Mouse (Mus musculus) Patski (cell line): Measurements from ENCODE around the gene Mbd6. TPM values are rescaled to one million over a fixed set of nuclear protein-coding genes. Genes with fewer than 3 reads are reported as not detected.

Experiments
- ATAC-seq: fragments of 100-300 bp; one replicate; pipeline ENCODE4 v1.8.0; 2021
- CTCF ChIA-PET: fragments of 350-600 bp; sonication (Branson Sonifier 250); formaldehyde crosslinking; loops from one replicate; lab custom pipeline; 2022; ENCODE audit warnings: inconsistent platforms; lab: Charles Lee
- POLR2A ChIA-PET: fragments of 350-600 bp; sonication (Branson Sonifier 250); formaldehyde crosslinking; loops from one replicate; lab custom pipeline; 2022; ENCODE audit warnings: antibody characterized with exemption, inconsistent platforms; lab: Charles Lee
- DNase-seq: peaks from one replicate; pipeline ENCODE4 v3.0.0-alpha.2; 2011; ENCODE audit warnings: low read depth, low spot score
- H3K27me3 ChIP-seq: fragments of 371-371 bp; one replicate; pipeline ENCODE4 v1.5.1; 2021
- CTCF ChIP-seq: fragments of 100-300 bp; IDR thresholded peaks from one replicate; pipeline ENCODE4 v1.5.1; 2021
- in situ Hi-C: fragments of 300-500 bp; cut with MboI; formaldehyde crosslinking; loops from 3 replicates; pipeline ENCODE4 v1.11.1; 2018; ENCODE audit warnings: low pct_unique_long_range_greater_than_20kb, mixed read lengths
- polyA plus RNA-seq: library from polyadenylated mRNA; unstranded; gene quantifications from one replicate; pipeline ENCODE4 v1.2.3, GENCODE M21; 2021

The Mbd6 gene
- polyA plus RNA-seq, 1 experiment from 2014 or later: 55.1 TPM

DNA sequence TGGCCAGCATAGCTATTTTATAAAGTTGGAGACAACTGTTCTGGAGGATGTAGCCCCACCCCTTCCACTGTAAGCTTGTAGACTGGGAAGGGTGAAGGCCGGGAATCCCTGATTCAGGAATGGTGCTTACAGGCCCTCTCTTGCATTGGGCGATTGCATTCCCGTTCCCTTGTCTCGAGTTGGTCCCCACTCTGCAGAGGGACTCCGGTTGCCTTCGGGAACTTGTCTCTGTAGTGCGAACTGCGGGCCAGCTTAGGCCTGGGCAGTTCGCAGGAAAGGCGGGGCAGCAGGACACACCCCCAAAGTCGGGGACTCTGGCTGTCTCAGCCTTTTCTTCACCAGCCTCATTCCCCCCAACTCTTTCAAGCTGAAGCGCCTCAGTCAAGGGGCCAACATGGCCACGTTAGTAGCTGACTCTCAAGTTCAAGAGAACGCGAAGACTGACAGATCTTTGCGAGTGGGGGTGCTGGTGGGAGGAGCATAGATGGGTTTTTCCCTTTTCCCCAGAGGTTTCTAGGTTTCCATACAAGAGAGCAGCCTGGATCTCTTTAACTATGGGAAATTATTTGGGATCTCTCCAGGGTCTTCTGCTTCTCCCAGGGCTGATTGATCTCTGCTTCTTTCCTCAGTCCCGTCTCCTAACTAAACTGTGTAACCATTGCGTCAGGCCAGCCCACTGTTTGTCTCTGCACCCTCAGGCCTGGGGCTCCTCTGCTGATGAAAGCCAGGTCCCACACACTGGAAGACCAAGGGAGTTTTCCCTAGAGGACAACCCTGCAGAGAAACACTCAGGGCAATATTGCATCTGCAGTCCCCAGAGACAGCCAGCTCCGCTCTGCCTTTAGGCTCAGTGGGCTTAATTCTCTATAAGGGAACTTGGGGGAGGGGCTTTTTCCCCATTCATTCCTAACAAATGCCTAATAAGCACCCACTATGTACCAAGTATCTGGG, 2.4 kb upstream of the Mbd6 start:
- ATAC-seq (peak; percentile 15), DNase-seq (no peak)
- no peaks in the 10 kb centered on the region for H3K27me3 ChIP-seq
- POLR2A ChIA-PET: interaction anchor here (0.6 to 1.4 kb wide), 7 partner anchors 8 to 252 kb away, joined by 3 to 6 read pairs (median 4); partner anchors contain the start of gene Mars
- CTCF ChIA-PET: interaction anchor here (0.9 to 1.3 kb wide), 3 partner anchors 12 to 48 kb away, joined by 3 read pairs; no protein-coding TSS in a partner anchor
- in situ Hi-C loops: loop anchor here (25.0 kb wide), 2 partner anchors 371 to 746 kb away; partner anchors contain the start of genes Nab2, Naca and Nemp1
- TF ChIP-seq CTCF: no peak

DNA sequence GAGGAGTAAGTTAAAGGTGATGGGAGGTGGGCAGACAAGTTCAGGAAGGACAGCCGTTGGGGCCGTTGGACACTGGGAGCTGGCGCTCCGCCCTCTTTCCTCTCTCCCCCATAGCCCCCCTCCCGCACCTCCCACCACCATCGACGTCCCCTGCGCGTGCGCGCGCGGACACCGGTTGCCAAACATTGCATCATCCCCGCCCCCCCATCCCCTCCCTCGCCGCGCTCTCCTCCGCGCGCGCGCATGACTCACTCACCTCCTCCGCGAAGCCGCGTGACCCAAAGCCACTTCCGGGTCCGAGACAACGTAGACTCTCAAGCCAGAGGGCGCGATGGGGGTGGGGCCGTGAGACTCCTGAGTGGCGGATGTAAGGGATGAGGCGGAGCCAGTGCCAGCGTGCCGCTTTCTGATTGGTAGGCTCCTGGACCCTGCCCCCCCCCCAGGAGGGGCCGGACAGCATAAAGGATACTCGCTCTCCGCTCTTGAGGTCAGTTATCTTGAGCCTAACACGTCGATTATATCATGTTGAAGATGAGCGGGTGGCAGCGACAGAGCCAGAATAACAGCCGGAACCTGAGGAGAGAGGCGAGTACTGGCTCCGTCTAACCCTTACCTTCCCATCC, 1.6 kb upstream of the Mbd6 start:
- no peak for TF ChIP-seq CTCF
- ATAC-seq (peak; percentile 68), DNase-seq (peak; percentile 99)
- H3K27me3 ChIP-seq: no peaks in the 10 kb centered on the region
- ChIA-PET POLR2A (interaction anchor here (0.6 to 1.6 kb wide), 10 partner anchors 8 to 253 kb away, joined by 3 to 7 read pairs (median 4); partner anchors contain the start of gene Mars), CTCF (no interaction called here)
- in situ Hi-C loops: loop anchor here (25.0 kb wide), 2 partner anchors 372 to 747 kb away; partner anchors contain the start of genes Nab2, Naca and Nemp1

- peak; percentile 54 for DNase-seq
- no peak for TF ChIP-seq CTCF
- POLR2A ChIA-PET: interaction anchor here (0.7 to 1.6 kb wide), 6 partner anchors 8 to 123 kb away, joined by 3 to 7 read pairs (median 4); no protein-coding TSS in a partner anchor
- ATAC-seq: peak; percentile 23
- in situ Hi-C loops: loop anchor here (25.0 kb wide), 2 partner anchors 373 to 748 kb away; partner anchors contain the start of genes Nab2, Naca and Nemp1
- CTCF ChIA-PET: no interaction called here
- H3K27me3 ChIP-seq: no peaks in the 10 kb centered on the region
These were observed 864 bp upstream of the Mbd6 start for GRCm38 (mm10) chr10:127289573-127290191.

GRCm38 (mm10) chr10:127288328-127288799, 454 bp downstream of the Mbd6 start:
- POLR2A ChIA-PET: interaction anchor here (2.5 kb wide), 1 partner anchor 16 kb away, joined by 11 read pairs; no protein-coding TSS in a partner anchor
- DNase-seq (no peak), ATAC-seq (no peak)
- CTCF ChIA-PET: interaction anchor here (1.1 kb wide), 1 partner anchor 13 kb away, joined by 3 read pairs; no protein-coding TSS in a partner anchor
- TF ChIP-seq CTCF: no peak
- no peaks in the 10 kb centered on the region for H3K27me3 ChIP-seq
- in situ Hi-C loops: loop anchor here (25.0 kb wide), 2 partner anchors 374 to 749 kb away; partner anchors contain the start of genes Nab2, Naca and Nemp1

DNA sequence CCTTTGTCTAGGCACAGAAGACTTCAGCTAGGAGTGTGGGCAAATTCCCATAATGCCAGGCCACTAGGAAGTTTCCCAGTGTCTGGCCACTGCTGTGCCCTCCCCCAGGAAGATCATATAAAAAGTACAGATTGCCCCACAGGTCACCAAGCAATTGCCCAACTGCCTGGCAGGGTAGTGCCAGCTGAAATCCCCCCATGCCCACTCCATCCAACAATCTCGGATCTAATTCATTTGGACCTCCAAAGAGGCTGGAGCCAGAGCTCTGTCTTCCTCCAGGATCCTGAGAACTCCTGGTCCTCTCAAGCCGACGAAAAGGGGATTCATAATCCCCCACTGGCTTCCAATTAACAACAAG, 903 bp downstream of the Mbd6 start:
- TF ChIP-seq CTCF: no peak
- ChIA-PET CTCF (interaction anchor here (1.1 kb wide), 1 partner anchor 12 kb away, joined by 3 read pairs; no protein-coding TSS in a partner anchor), POLR2A (interaction anchor here (2.5 kb wide), 1 partner anchor 15 kb away, joined by 11 read pairs; no protein-coding TSS in a partner anchor)
- ATAC-seq (no peak), DNase-seq (no peak)
- no peaks in the 10 kb centered on the region for H3K27me3 ChIP-seq
- in situ Hi-C loops: loop anchor here (25.0 kb wide), 2 partner anchors 374 to 749 kb away; partner anchors contain the start of genes Nab2, Naca and Nemp1

- POLR2A ChIA-PET: interaction anchor here (1.2 to 2.5 kb wide), 3 partner anchors 9 to 15 kb away, joined by 4 to 11 read pairs (median 4); no protein-coding TSS in a partner anchor
- ATAC-seq: no peak
- no peaks in the 10 kb centered on the region for H3K27me3 ChIP-seq
- CTCF ChIA-PET: interaction anchor here (0.8 to 1.1 kb wide), 3 partner anchors 12 to 25 kb away, joined by 3 to 4 read pairs (median 4); partner anchors contain the start of gene Mars
- no peak for TF ChIP-seq CTCF
- in situ Hi-C loops: loop anchor here (25.0 kb wide), 2 partner anchors 375 to 750 kb away; partner anchors contain the start of genes Nab2, Naca and Nemp1
- no peak for DNase-seq
These were observed 1.4 kb downstream of the Mbd6 start for GRCm38 (mm10) chr10:127287271-127287935.

DNA sequence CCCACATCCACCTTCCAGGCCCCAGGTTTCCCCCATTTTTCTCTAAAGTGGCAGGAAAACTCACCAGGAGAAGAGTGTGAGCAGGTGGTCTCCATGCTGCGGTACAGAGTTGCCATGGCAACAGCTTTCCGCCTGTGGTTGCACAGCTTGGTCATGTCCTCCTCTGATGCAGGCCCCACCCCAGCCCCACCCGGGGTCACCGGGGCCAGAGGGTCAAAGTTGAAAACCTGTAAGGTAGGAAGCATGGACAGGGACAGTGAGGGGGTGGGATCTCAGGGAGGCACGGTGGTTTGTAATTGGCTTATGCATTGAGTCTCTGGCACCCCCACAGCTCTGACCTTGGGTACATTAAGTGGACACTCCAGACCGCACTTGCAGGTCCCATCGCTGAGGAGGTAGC, 2.1 kb downstream of the Mbd6 start:
- H3K27me3 ChIP-seq: no peaks in the 10 kb centered on the region
- TF ChIP-seq CTCF: no peak
- DNase-seq (no peak), ATAC-seq (no peak)
- ChIA-PET CTCF (interaction anchor here (0.8 to 1.1 kb wide), 2 partner anchors 14 to 25 kb away, joined by 4 read pairs; partner anchors contain the start of gene Mars), POLR2A (interaction anchor here (1.2 to 2.5 kb wide), 4 partner anchors 9 to 25 kb away, joined by 3 to 11 read pairs (median 4); partner anchors contain the start of gene Mars)
- in situ Hi-C loops: loop anchor here (25.0 kb wide), 2 partner anchors 376 to 751 kb away; partner anchors contain the start of genes Nab2, Naca and Nemp1

DNA sequence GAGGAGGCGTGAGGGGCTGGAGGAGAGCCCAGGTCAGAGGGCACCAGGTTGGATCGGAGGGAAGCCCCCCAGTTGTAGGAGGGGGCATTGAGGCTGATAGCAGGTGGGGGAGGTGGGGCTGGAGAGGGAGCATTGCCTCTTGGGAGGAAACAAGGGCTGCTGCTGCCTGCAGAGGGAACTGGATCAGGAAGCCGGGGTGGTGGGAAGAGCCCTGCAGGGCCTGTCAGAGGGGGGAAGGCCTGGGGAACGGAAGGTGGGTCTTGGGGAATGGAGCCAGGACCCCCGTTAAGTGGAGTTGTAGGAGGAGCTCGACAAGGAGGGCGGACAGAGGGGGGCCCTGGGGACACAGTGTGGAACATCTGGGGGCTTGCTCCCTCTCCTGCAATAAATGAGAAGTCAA, 2.6 kb downstream of the Mbd6 start:
- no peak for TF ChIP-seq CTCF
- DNase-seq (no peak), ATAC-seq (no peak)
- H3K27me3 ChIP-seq: no peaks in the 10 kb centered on the region
- in situ Hi-C loops: loop anchor here (25.0 kb wide), 2 partner anchors 376 to 751 kb away; partner anchors contain the start of genes Nab2, Naca and Nemp1
- ChIA-PET POLR2A (interaction anchor here (1.2 to 2.5 kb wide), 5 partner anchors 8 to 25 kb away, joined by 3 to 11 read pairs (median 4); partner anchors contain the start of gene Mars), CTCF (interaction anchor here (1.1 kb wide), 1 partner anchor 14 kb away, joined by 4 read pairs; no protein-coding TSS in a partner anchor)
